Mouse (Mus musculus): Measurements from ENCODE around the gene Tmem258. TPM values are rescaled to one million over a fixed set of nuclear protein-coding genes. Genes with fewer than 3 reads are reported as not detected.

Tmem258 gene
- polyA plus RNA-seq, 1 experiment from 2014 or later = 467 TPM

GRCm38 (mm10) chr19:10170466-10170865 is 33.3 kb upstream of the Tmem258 start:
- no peak for ATAC-seq
- Histone ChIP-seq H3K36me3 (ENCODE audit: control insufficient read depth, insufficient read depth, low read length) (no peaks in the 10 kb centered on the region), H3K9ac (ENCODE audit: low read depth, low read length) (no peak overlapping the region), H3K4me1 (ENCODE audit: control insufficient read depth, insufficient read depth, low read length) (no peaks in the 10 kb centered on the region), H3K9me3 (ENCODE audit: control insufficient read depth, low read length) (no peaks in the 10 kb centered on the region), H3K27me3 (replicated peaks; ENCODE audit: control insufficient read depth, insufficient read depth, low read length) (no peaks in the 10 kb centered on the region), H3K4me2 (ENCODE audit: low read depth, low read length) (no peak overlapping the region), H3K27ac (ENCODE audit: low read length) (no peak overlapping the region), H3K4me3 (ENCODE audit: low read length) (no peak overlapping the region)
- WGBS = 38% methylated on average over 1 of the region's 1 CpGs

GRCm38 (mm10) chr19:10171359-10171758 is 32.5 kb upstream of the Tmem258 start:
- ATAC-seq = no peak
- no peak overlapping the region for H3K4me3 ChIP-seq (ENCODE audit: low read length)
- no peak overlapping the region for H3K9ac ChIP-seq (ENCODE audit: low read depth, low read length)
- H3K4me1 ChIP-seq (ENCODE audit: control insufficient read depth, insufficient read depth, low read length) = no peaks in the 10 kb centered on the region
- 80% methylated on average over 7 of the region's 7 CpGs for WGBS
- H3K36me3 ChIP-seq (ENCODE audit: control insufficient read depth, insufficient read depth, low read length) = no peaks in the 10 kb centered on the region
- H3K27ac ChIP-seq (ENCODE audit: low read length) = no peak overlapping the region
- no peaks in the 10 kb centered on the region for H3K9me3 ChIP-seq (ENCODE audit: control insufficient read depth, low read length)
- H3K4me2 ChIP-seq (ENCODE audit: low read depth, low read length) = no peak overlapping the region
- H3K27me3 ChIP-seq (replicated peaks; ENCODE audit: control insufficient read depth, insufficient read depth, low read length) = no peaks in the 10 kb centered on the region

- no peak for ATAC-seq
- Histone ChIP-seq H3K9ac (ENCODE audit: low read depth, low read length) (no peak overlapping the region), H3K36me3 (ENCODE audit: control insufficient read depth, insufficient read depth, low read length) (no peaks in the 10 kb centered on the region), H3K4me3 (ENCODE audit: low read length) (no peak overlapping the region), H3K27me3 (replicated peaks; ENCODE audit: control insufficient read depth, insufficient read depth, low read length) (no peaks in the 10 kb centered on the region), H3K4me2 (ENCODE audit: low read depth, low read length) (no peak overlapping the region), H3K4me1 (ENCODE audit: control insufficient read depth, insufficient read depth, low read length) (no peaks in the 10 kb centered on the region), H3K27ac (ENCODE audit: low read length) (no peak overlapping the region), H3K9me3 (ENCODE audit: control insufficient read depth, low read length) (no peaks in the 10 kb centered on the region)
Observed at GRCm38 (mm10) chr19:10171846-10172245, 32.0 kb upstream of the Tmem258 start.

GRCm38 (mm10) chr19:10173116-10173718 is 30.6 kb upstream of the Tmem258 start:
- Histone ChIP-seq H3K4me2 (ENCODE audit: low read depth, low read length) (no peak overlapping the region), H3K27ac (ENCODE audit: low read length) (no peak overlapping the region), H3K27me3 (replicated peaks; ENCODE audit: control insufficient read depth, insufficient read depth, low read length) (no peaks in the 10 kb centered on the region), H3K4me1 (ENCODE audit: control insufficient read depth, insufficient read depth, low read length) (no peaks in the 10 kb centered on the region), H3K36me3 (ENCODE audit: control insufficient read depth, insufficient read depth, low read length) (no peaks in the 10 kb centered on the region), H3K4me3 (ENCODE audit: low read length) (no peak overlapping the region), H3K9me3 (ENCODE audit: control insufficient read depth, low read length) (no peaks in the 10 kb centered on the region), H3K9ac (ENCODE audit: low read depth, low read length) (no peak overlapping the region)
- WGBS = 76% methylated on average over 5 of the region's 5 CpGs
- peak; percentile 59; the same call in 1 of the 2 replicates for ATAC-seq

- 87% methylated on average over 7 of the region's 7 CpGs for WGBS
- Histone ChIP-seq H3K27me3 (replicated peaks; ENCODE audit: control insufficient read depth, insufficient read depth, low read length) (no peaks in the 10 kb centered on the region), H3K4me1 (ENCODE audit: control insufficient read depth, insufficient read depth, low read length) (no peaks in the 10 kb centered on the region), H3K27ac (ENCODE audit: low read length) (no peak overlapping the region), H3K4me2 (ENCODE audit: low read depth, low read length) (no peak overlapping the region), H3K9me3 (ENCODE audit: control insufficient read depth, low read length) (no peaks in the 10 kb centered on the region), H3K9ac (ENCODE audit: low read depth, low read length) (no peak overlapping the region), H3K4me3 (ENCODE audit: low read length) (no peak overlapping the region), H3K36me3 (ENCODE audit: control insufficient read depth, insufficient read depth, low read length) (no peaks in the 10 kb centered on the region)
- ATAC-seq = no peak
Observed at GRCm38 (mm10) chr19:10173844-10174539, 29.8 kb upstream of the Tmem258 start.

- Histone ChIP-seq H3K9ac (ENCODE audit: low read depth, low read length) (no peak overlapping the region), H3K27ac (ENCODE audit: low read length) (no peak overlapping the region), H3K9me3 (ENCODE audit: control insufficient read depth, low read length) (no peaks in the 10 kb centered on the region), H3K27me3 (replicated peaks; ENCODE audit: control insufficient read depth, insufficient read depth, low read length) (no peaks in the 10 kb centered on the region), H3K4me2 (ENCODE audit: low read depth, low read length) (no peak overlapping the region), H3K36me3 (ENCODE audit: control insufficient read depth, insufficient read depth, low read length) (no peaks in the 10 kb centered on the region), H3K4me3 (ENCODE audit: low read length) (no peak overlapping the region), H3K4me1 (ENCODE audit: control insufficient read depth, insufficient read depth, low read length) (no peaks in the 10 kb centered on the region)
- WGBS = 76% methylated on average over 4 of the region's 4 CpGs
- ATAC-seq = no peak
Observed at GRCm38 (mm10) chr19:10174956-10175355, 28.9 kb upstream of the Tmem258 start.

- Histone ChIP-seq H3K27ac (ENCODE audit: low read length) (no peak overlapping the region), H3K4me1 (ENCODE audit: control insufficient read depth, insufficient read depth, low read length) (no peaks in the 10 kb centered on the region), H3K4me3 (ENCODE audit: low read length) (no peak overlapping the region), H3K9ac (ENCODE audit: low read depth, low read length) (no peak overlapping the region), H3K9me3 (ENCODE audit: control insufficient read depth, low read length) (no peaks in the 10 kb centered on the region), H3K36me3 (ENCODE audit: control insufficient read depth, insufficient read depth, low read length) (no peaks in the 10 kb centered on the region), H3K4me2 (ENCODE audit: low read depth, low read length) (no peak overlapping the region), H3K27me3 (replicated peaks; ENCODE audit: control insufficient read depth, insufficient read depth, low read length) (no peaks in the 10 kb centered on the region)
- no peak for ATAC-seq
- 82% methylated on average over 1 of the region's 1 CpGs for WGBS
Observed at GRCm38 (mm10) chr19:10176477-10176876, 27.3 kb upstream of the Tmem258 start.

GRCm38 (mm10) chr19:10176941-10177372 is 26.9 kb upstream of the Tmem258 start:
- no peak overlapping the region for H3K4me3 ChIP-seq (ENCODE audit: low read length)
- no peaks in the 10 kb centered on the region for H3K36me3 ChIP-seq (ENCODE audit: control insufficient read depth, insufficient read depth, low read length)
- no peak overlapping the region for H3K27ac ChIP-seq (ENCODE audit: low read length)
- no peaks in the 10 kb centered on the region for H3K4me1 ChIP-seq (ENCODE audit: control insufficient read depth, insufficient read depth, low read length)
- no peaks in the 10 kb centered on the region for H3K27me3 ChIP-seq (replicated peaks; ENCODE audit: control insufficient read depth, insufficient read depth, low read length)
- ATAC-seq = no peak
- H3K9me3 ChIP-seq (ENCODE audit: control insufficient read depth, low read length) = no peaks in the 10 kb centered on the region
- no peak overlapping the region for H3K9ac ChIP-seq (ENCODE audit: low read depth, low read length)
- H3K4me2 ChIP-seq (ENCODE audit: low read depth, low read length) = no peak overlapping the region
- 54% methylated on average over 7 of the region's 7 CpGs for WGBS

GRCm38 (mm10) chr19:10181225-10181624 is 22.6 kb upstream of the Tmem258 start:
- Histone ChIP-seq H3K27me3 (replicated peaks; ENCODE audit: control insufficient read depth, insufficient read depth, low read length) (no peaks in the 10 kb centered on the region), H3K27ac (ENCODE audit: low read length) (no peak overlapping the region), H3K4me2 (ENCODE audit: low read depth, low read length) (no peak overlapping the region), H3K9ac (ENCODE audit: low read depth, low read length) (no peak overlapping the region), H3K9me3 (ENCODE audit: control insufficient read depth, low read length) (no peaks in the 10 kb centered on the region), H3K4me1 (ENCODE audit: control insufficient read depth, insufficient read depth, low read length) (peaks cover 6% of the 10 kb centered on the region), H3K4me3 (ENCODE audit: low read length) (no peak overlapping the region), H3K36me3 (ENCODE audit: control insufficient read depth, insufficient read depth, low read length) (peaks cover 8% of the 10 kb centered on the region; the same call in 1 of the 2 replicates)
- WGBS = 90% methylated on average over 7 of the region's 7 CpGs
- no peak for ATAC-seq

Data from intestine, embryonic 16.5 days (tissue).